Mouse (Mus musculus) neural tube, embryonic 13.5 days (tissue): ENCODE results near the gene Ppp1r18. TPM values are rescaled to one million over a fixed set of nuclear protein-coding genes. Genes with fewer than 3 reads are reported as not detected.

Source experiments
- ATAC-seq: fragments of 200-750 bp; cut with Nextera tagmentation; 2 replicates; pipeline ENCODE4 v1.8.0; 2017; ENCODE audit warnings: low read depth, mild to moderate bottlenecking, moderate TSS enrichment, moderate library complexity
- H3K27ac ChIP-seq: fragments of 300-500 bp; sonication (generic); replicated peaks from 2 replicates; pipeline ENCODE4 v1.5.1; 2015; ENCODE audit warnings: moderate library complexity, mild to moderate bottlenecking, inconsistent platforms
- H3K27me3 ChIP-seq: fragments of 300-500 bp; sonication (generic); 2 replicates; pipeline ENCODE4 v1.6.1; 2015; ENCODE audit warnings: mild to moderate bottlenecking, inconsistent platforms
- H3K36me3 ChIP-seq: fragments of 300-500 bp; sonication (generic); 2 replicates; pipeline ENCODE4 v1.6.1; 2015; ENCODE audit warnings: mild to moderate bottlenecking, inconsistent platforms
- H3K4me1 ChIP-seq: fragments of 300-500 bp; sonication (generic); replicated peaks from 2 replicates; pipeline ENCODE4 v1.6.1; 2015; ENCODE audit warnings: inconsistent platforms
- H3K4me2 ChIP-seq: fragments of 300-500 bp; sonication (generic); 2 replicates; pipeline ENCODE4 v1.6.1; 2015; ENCODE audit warnings: inconsistent platforms, mild to moderate bottlenecking, moderate library complexity
- H3K4me3 ChIP-seq: fragments of 300-500 bp; sonication (generic); 2 replicates; pipeline ENCODE4 v1.5.1; 2015; ENCODE audit warnings: mild to moderate bottlenecking, inconsistent platforms
- H3K9ac ChIP-seq: fragments of 300-500 bp; sonication (generic); 2 replicates; pipeline ENCODE4 v1.6.1; 2015; ENCODE audit warnings: moderate library complexity, mild to moderate bottlenecking, inconsistent platforms
- H3K9me3 ChIP-seq: fragments of 300-500 bp; sonication (generic); 2 replicates; pipeline ENCODE4 v1.6.1; 2016; ENCODE audit warnings: inconsistent platforms
- WGBS: fragments of 180-500 bp; shearing (Covaris S2); methylation state at CpG from one replicate; pipeline ENCODE4 v1.1.7; 2015; 5-methylcytosine and 5-hydroxymethylcytosine counted together
- polyA plus RNA-seq: library from polyadenylated mRNA; unstranded; fragments of >200 nt; fragmentation: Nextera tagmentation; extraction: Ambion mirVana; gene quantifications from 2 replicates; pipeline ENCODE4 v1.2.1, GENCODE M21; 2015

The Ppp1r18 gene
- polyA plus RNA-seq, 1 experiment from 2014 or later = 33.6 TPM

- ATAC-seq = peak; percentile 55
- H3K9ac ChIP-seq = peak overlapping the region; percentile 90
- H3K9me3 ChIP-seq = no peaks in the 10 kb centered on the region
- peak overlapping the region; percentile 61 for H3K4me3 ChIP-seq
- H3K27me3 ChIP-seq = no peaks in the 10 kb centered on the region
- H3K4me2 ChIP-seq = peak overlapping the region; percentile 76
- peaks cover 62% of the 10 kb centered on the region for H3K36me3 ChIP-seq
- peaks cover 37% of the 10 kb centered on the region for H3K4me1 ChIP-seq
- H3K27ac ChIP-seq = peak overlapping the region; percentile 90
- 20% methylated on average over 20 of the region's 20 CpGs for WGBS
These were observed 44.0 kb downstream of the Ppp1r18 start for GRCm38 (mm10) chr17:35909186-35909918.

- H3K9me3 ChIP-seq = no peaks in the 10 kb centered on the region
- H3K4me1 ChIP-seq = peaks cover 39% of the 10 kb centered on the region
- H3K4me2 ChIP-seq = peak within 1 kb of the TSS; percentile 76
- peak within 1 kb of the TSS; percentile 90 for H3K27ac ChIP-seq
- H3K4me3 ChIP-seq = peak within 1 kb of the TSS; percentile 61
- H3K27me3 ChIP-seq = no peaks in the 10 kb centered on the region
- H3K36me3 ChIP-seq = peaks cover 57% of the 10 kb centered on the region
- peak; percentile 91 for ATAC-seq
- 3% methylated on average over 25 of the region's 25 CpGs for WGBS
- H3K9ac ChIP-seq = peak within 1 kb of the TSS; percentile 90
These were observed 44.6 kb downstream of the Ppp1r18 start, which contains the start of gene Atat1 for GRCm38 (mm10) chr17:35909919-35910369. TSS of gene Atat1 (minus strand) at chr17:35910075.

- peak overlapping the region; percentile 73 for H3K4me2 ChIP-seq
- 0 out of 2 replicates have a peak overlapping the region, but pooled peaks have one; percentile 99 for H3K27ac ChIP-seq
- H3K27me3 ChIP-seq = no peaks in the 10 kb centered on the region
- H3K9ac ChIP-seq = no peak overlapping the region; the same call in 1 of the 2 replicates
- no peak for ATAC-seq
- WGBS = 84% methylated on average over 6 of the region's 6 CpGs
- peaks cover 22% of the 10 kb centered on the region for H3K4me1 ChIP-seq
- no peaks in the 10 kb centered on the region for H3K9me3 ChIP-seq
- peaks cover 22% of the 10 kb centered on the region for H3K36me3 ChIP-seq
- peak overlapping the region; percentile 75 for H3K4me3 ChIP-seq
These were observed 49.6 kb downstream of the Ppp1r18 start for GRCm38 (mm10) chr17:35914975-35915374.

- Histone ChIP-seq H3K27ac (peak overlapping the region; percentile 99), H3K4me3 (peak overlapping the region; percentile 75), H3K9me3 (no peaks in the 10 kb centered on the region), H3K4me2 (peak overlapping the region; percentile 73), H3K4me1 (peaks cover 26% of the 10 kb centered on the region), H3K9ac (peak overlapping the region; percentile 72), H3K36me3 (peaks cover 22% of the 10 kb centered on the region), H3K27me3 (no peaks in the 10 kb centered on the region)
- WGBS = 3% methylated on average over 28 of the region's 28 CpGs
- no peak for ATAC-seq
These were observed 50.3 kb downstream of the Ppp1r18 start for GRCm38 (mm10) chr17:35915538-35916296.

- under 1% methylated on average over 81 of the region's 83 CpGs for WGBS
- Histone ChIP-seq H3K4me1 (peaks cover 34% of the 10 kb centered on the region), H3K36me3 (peaks cover 22% of the 10 kb centered on the region), H3K27me3 (no peaks in the 10 kb centered on the region), H3K9ac (peak within 1 kb of the TSS; percentile 100), H3K9me3 (no peaks in the 10 kb centered on the region), H3K4me2 (peak within 1 kb of the TSS; percentile 78), H3K4me3 (peak within 1 kb of the TSS; percentile 75), H3K27ac (peak within 1 kb of the TSS; percentile 99)
- ATAC-seq = peak; percentile 94
These were observed 51.1 kb downstream of the Ppp1r18 start, which contains the start of the genes Mrps18b and Ppp1r10 for GRCm38 (mm10) chr17:35916297-35917142. TSS of gene Mrps18b (minus strand) at chr17:35916389. TSS of gene Ppp1r10 (plus strand) at chr17:35916434.

- Histone ChIP-seq H3K4me3 (peak overlapping the region; percentile 75), H3K27me3 (no peaks in the 10 kb centered on the region), H3K9ac (peak overlapping the region; percentile 100), H3K36me3 (peaks cover 18% of the 10 kb centered on the region), H3K4me2 (peak overlapping the region; percentile 78), H3K9me3 (no peaks in the 10 kb centered on the region), H3K27ac (peak overlapping the region; percentile 99), H3K4me1 (peaks cover 40% of the 10 kb centered on the region)
- under 1% methylated on average over 8 of the region's 8 CpGs for WGBS
- no peak for ATAC-seq
These were observed 51.7 kb downstream of the Ppp1r18 start for GRCm38 (mm10) chr17:35917143-35917462.

GRCm38 (mm10) chr17:35917463-35918251, 52.3 kb downstream of the Ppp1r18 start:
- peak overlapping the region; percentile 99 for H3K27ac ChIP-seq
- peaks cover 46% of the 10 kb centered on the region for H3K4me1 ChIP-seq
- peak; percentile 9 for ATAC-seq
- peaks cover 15% of the 10 kb centered on the region; the same call in 1 of the 2 replicates for H3K36me3 ChIP-seq
- no peaks in the 10 kb centered on the region for H3K9me3 ChIP-seq
- H3K4me2 ChIP-seq = peak overlapping the region; percentile 78
- 0% methylated on average over 13 of the region's 13 CpGs for WGBS
- H3K27me3 ChIP-seq = no peaks in the 10 kb centered on the region
- peak overlapping the region; percentile 100 for H3K9ac ChIP-seq
- H3K4me3 ChIP-seq = peak overlapping the region; percentile 75

GRCm38 (mm10) chr17:35918276-35919059, 53.1 kb downstream of the Ppp1r18 start:
- Histone ChIP-seq H3K4me3 (peak overlapping the region; percentile 75), H3K9me3 (no peaks in the 10 kb centered on the region), H3K9ac (peak overlapping the region; percentile 100), H3K4me2 (peak overlapping the region; percentile 78), H3K4me1 (peaks cover 48% of the 10 kb centered on the region), H3K27me3 (no peaks in the 10 kb centered on the region), H3K36me3 (peaks cover 13% of the 10 kb centered on the region), H3K27ac (peak overlapping the region; percentile 99)
- ATAC-seq = no peak
- 0% methylated on average over 11 of the region's 11 CpGs for WGBS

GRCm38 (mm10) chr17:35919060-35919715, 53.8 kb downstream of the Ppp1r18 start:
- H3K27ac ChIP-seq = peak overlapping the region; percentile 99
- peak overlapping the region; percentile 75 for H3K4me3 ChIP-seq
- no peaks in the 10 kb centered on the region for H3K9me3 ChIP-seq
- peaks cover 48% of the 10 kb centered on the region for H3K4me1 ChIP-seq
- peak overlapping the region; percentile 78 for H3K4me2 ChIP-seq
- H3K27me3 ChIP-seq = no peaks in the 10 kb centered on the region
- peak; percentile 36 for ATAC-seq
- H3K9ac ChIP-seq = peak overlapping the region; percentile 100
- 7% methylated on average over 7 of the region's 7 CpGs for WGBS
- H3K36me3 ChIP-seq = peaks cover 15% of the 10 kb centered on the region

GRCm38 (mm10) chr17:35919864-35920301, 54.5 kb downstream of the Ppp1r18 start:
- Histone ChIP-seq H3K9ac (peak overlapping the region; percentile 100), H3K27me3 (no peaks in the 10 kb centered on the region), H3K9me3 (no peaks in the 10 kb centered on the region), H3K4me3 (peak overlapping the region; percentile 75), H3K4me2 (peak overlapping the region; percentile 78), H3K36me3 (peaks cover 20% of the 10 kb centered on the region), H3K4me1 (peaks cover 47% of the 10 kb centered on the region), H3K27ac (peak overlapping the region; percentile 99)
- no peak for ATAC-seq
- WGBS = 39% methylated on average over 6 of the region's 6 CpGs
